Mouse (Mus musculus) cortical plate, adult 2 months (tissue): Measurements from ENCODE around the gene Homer3.

Source experiments
- CTCF ChIP-seq: fragments of 200-500 bp; IDR thresholded peaks from 2 replicates; pipeline ENCODE4 v1.5.1; 2011; ENCODE audit warnings: mild to moderate bottlenecking, control low read depth, low read length; ENCODE audit not compliant: insufficient read depth; ENCODE audit errors: extremely low read depth
- POLR2A ChIP-seq: fragments of 200-500 bp; IDR thresholded peaks from 2 replicates; pipeline ENCODE4 v1.6.1; 2011; ENCODE audit warnings: mild to moderate bottlenecking, low read length, control low read depth; ENCODE audit not compliant: insufficient read depth; ENCODE audit errors: extremely low read depth

- TF ChIP-seq POLR2A (no peak), CTCF (no peak)
Observed at GRCm38 (mm10) chr8:70258600-70258999, 24.0 kb upstream of the Homer3 start.
